Mouse (Mus musculus): ENCODE measurements around the gene Zdhhc8.
"Not testable (repeated sequence)": the region's sequence is repeated elsewhere in the genome, so short reads cannot be mapped to it uniquely, and the experiment has no call there.

The Zdhhc8 gene

DNA sequence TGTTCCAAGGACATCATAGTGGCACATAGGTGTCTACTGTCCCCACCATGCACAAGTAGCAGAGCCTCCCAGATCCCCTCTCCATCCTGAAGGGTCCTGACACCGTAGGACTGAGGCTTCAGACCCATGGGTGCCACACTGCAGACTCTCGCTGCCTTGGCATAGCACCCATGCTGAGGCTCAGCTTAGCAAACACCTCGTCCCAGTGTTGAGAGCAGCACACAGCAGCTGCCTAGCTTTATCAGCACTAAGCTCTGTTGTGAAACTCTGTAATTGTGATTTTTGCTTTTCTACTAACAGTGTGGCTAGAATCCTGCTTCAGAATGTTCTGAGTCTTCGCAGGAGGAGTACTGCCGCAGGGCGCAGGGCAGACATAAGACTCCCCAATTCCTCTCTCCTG, 37.1 kb downstream of the Zdhhc8 start:
- no peak for DNase-seq (ENCODE audit: low spot score in 2 of 2)

DNA sequence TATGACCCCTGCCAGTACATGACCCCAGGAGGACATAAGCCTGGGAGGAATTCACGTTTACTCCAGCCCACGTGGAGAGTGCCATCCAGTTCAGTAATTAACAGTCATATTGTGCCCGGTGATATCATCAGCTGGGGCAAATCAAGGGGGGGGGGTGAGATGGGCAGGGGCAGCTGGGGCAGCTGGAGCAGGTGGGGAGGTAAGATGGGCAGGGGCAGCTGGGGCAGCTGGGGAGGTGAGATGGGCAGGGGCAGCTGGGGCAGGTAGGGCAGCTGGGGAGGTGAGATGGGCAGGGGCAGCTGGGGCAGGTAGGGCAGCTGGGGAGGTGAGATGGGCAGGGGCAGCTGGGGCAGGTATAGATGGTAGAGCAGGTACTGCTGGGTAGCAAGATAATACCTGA, 39.4 kb downstream of the Zdhhc8 start:
- DNase-seq (ENCODE audit: low spot score in 2 of 2): not testable (repeated sequence)

DNA sequence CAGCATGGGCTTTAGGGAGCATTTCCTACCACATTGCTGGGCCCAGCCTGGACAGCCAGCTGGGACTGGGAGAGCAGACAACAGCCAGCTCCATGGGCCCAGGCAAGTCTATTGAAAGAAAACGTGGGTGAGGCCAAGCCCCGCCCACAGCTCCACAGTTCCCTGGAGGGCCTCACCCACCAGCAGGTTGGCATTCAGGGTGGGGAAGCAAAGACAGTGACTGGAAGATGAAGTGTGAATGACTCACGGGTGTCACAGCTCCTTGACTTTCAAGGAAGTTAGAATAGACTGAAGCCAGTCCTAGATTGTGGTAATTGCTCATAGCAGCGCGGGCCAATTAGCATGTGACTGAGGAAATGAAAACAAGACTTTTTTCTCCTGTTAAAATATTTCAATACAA, 39.9 kb downstream of the Zdhhc8 start:
- DNase-seq (ENCODE audit: low spot score in 2 of 2): no peak

DNA sequence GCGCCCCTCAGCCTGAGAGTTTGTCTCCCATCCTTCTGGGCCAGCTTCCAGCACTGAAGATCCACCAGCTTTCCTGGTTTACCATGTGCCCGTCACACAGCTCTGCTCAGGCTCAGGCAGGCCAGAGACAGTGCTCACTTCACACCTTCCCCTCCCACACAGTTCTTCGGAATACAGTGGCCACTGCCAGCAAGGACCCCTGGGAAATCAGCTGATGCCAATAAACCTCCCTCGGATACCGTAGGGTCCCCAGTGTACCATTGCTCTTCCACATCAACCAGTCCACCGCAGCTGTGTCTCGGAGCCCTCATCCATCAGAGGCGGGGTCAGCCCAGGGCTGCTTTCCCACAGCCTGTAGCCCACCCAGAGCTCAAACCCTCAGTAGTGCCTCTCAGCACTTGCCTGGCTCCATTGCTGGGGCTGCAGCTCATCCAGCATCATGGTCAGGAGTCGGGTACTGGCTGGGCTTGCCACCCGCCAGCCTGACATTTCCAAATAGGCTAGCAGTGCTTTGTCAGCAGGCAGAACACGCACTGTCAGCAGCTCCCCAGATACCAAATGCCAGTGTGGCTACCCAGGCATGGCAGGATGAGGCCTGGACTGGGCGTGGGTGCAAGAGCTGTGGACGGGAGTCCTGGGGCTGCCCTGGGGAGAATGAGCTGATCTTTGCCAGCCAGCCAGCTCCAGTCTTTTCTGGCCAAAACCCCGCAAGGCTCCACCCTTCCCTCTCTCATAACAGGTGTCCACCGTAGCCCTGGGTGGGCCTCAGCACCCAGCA, 40.5 kb downstream of the Zdhhc8 start:
- DNase-seq (ENCODE audit: low spot score in 2 of 2): no peak

DNA sequence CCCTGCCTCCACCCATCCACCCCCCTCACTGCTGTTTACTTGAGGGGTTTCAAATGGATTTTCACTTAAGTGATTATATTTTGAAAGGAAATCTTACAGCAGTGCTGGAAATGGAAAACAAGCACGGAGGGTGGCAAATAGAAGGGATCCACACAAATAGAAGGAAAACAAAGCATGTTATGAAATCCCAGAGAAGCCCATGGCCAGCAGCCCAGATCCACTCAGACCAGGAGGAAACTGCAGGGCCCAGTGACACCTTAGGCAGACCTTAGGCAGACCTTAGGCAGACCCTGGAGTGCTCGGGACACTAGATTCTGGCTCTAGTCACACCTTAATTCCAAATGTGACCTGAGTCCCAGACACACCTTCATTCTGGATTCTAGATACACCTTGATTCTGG, 43.9 kb downstream of the Zdhhc8 start:
- no peak for DNase-seq (ENCODE audit: low spot score in 2 of 2)

DNA sequence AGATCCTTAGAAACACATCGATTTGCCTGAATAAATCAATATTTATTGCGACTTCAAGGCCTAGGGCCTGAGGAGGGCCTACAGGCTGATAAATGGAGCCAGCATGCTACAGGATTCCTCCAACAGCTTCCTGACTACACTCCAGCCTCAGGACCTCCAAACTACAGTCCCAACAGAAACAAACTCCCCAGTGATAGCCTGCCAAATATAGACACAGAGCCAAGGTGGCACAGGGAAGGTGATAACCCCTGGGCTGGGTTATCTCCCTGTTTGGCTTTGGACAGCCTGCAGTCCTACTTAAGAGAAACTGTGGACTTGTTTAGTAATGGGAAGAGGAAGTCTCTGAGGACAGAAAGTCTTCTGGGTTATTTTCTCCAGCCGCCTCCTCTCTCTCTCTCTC, 47.7 kb downstream of the Zdhhc8 start:
- DNase-seq (ENCODE audit: low spot score in 2 of 2): peak in 1 of 2 experiments; percentile 14

GRCm38 (mm10) chr16:18186798-18187197, 48.1 kb downstream of the Zdhhc8 start:
- DNase-seq (ENCODE audit: low spot score in 2 of 2): no peak

DNA sequence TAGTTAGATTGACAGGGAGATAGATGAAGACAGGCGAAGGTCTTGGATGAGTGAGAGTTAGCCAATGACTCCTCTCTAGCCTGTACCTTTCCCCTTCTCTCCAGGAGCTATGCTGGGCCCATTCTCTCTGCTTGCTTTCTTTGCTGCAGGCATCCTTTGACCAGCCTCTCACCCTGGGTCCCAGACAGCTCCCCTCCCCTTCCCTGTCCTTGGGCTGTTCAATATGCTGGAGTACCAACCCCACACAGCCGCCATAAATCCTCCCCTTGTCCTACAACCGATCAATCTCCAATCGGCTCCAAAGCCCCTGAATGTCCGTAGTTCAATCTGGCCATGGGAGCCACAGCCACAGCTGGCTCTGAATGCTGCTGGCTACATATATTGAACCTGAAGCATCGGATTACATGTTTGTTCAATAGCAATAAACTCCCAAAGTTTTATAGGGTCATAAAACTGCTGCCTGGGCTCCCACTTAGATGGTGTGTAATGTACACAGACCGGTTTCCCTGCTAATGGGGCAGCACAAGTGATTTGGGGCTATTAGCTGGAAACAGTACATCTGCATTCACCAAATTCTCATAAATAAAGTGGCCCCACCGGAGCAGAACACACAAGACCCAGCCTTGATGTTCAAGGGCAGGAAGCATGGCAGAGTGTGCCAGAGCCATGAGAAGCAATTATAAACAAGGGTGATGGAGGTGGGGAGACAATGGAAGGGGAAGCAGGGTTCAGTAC, 49.1 kb downstream of the Zdhhc8 start:
- no peak for DNase-seq (ENCODE audit: low spot score in 2 of 2)

GRCm38 (mm10) chr16:18182766-18183165, 52.2 kb downstream of the Zdhhc8 start:
- no peak for DNase-seq (ENCODE audit: low spot score in 2 of 2)

GRCm38 (mm10) chr16:18181398-18181797, 53.5 kb downstream of the Zdhhc8 start:
- no peak for DNase-seq (ENCODE audit: low spot score in 2 of 2)

- DNase-seq (ENCODE audit: low spot score in 2 of 2): no peak
Measured at GRCm38 (mm10) chr16:18179591-18179990, 55.3 kb downstream of the Zdhhc8 start.

DNA sequence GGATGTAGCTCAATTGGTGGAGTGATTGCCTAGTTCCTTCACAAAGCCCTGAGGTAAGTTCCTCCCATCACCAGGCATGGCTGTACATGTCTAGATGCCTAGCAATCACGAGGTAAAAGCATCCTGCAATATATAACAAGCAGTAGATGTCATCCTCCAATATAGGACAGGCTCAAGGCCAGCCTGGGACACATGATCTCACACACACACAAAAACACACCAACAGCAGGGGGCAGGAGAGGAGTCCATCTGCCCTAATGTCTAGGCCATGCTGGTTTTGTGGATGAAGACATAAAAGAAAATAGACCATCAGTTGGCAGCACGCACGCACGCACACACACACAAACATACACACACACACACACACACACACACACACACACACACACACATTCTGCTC, 58.2 kb downstream of the Zdhhc8 start:
- no peak for DNase-seq (ENCODE audit: low spot score in 2 of 2)

DNA sequence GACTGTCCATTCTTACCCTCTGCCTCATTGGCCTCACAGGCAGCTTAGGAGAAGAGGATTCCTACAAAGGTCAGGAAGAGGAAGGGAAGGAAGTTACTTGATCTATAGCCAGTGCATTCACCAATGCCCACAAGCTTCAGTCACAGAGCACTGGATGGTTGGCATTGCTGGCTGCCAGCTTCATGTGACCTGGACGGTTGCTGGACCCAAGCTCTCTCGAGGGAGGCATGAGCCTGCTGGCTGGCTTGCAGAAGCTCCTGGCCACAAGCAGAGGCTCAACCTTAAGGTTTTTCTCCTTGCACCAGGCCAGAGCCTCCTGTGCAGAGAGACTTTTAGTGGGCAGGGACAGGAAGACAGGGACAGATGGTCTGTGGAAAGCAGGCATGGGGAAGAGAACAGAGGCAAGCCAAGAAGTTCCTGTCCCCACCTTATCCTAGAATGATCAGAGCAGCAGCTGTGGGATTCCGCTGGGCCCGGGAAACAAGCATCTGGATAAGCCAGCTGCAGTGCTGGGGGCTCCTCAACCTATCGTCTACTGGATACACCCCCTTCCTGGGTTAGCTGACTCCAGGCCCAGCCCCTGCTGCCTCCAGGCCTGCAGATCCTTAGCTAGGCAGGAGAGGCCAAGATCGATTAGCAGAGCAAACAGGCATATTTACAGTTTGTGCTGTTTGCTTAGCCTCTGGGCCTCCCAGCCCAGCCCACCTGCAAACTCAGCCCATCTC, 59.0 kb downstream of the Zdhhc8 start:
- no peak for DNase-seq (ENCODE audit: low spot score in 2 of 2)

DNA sequence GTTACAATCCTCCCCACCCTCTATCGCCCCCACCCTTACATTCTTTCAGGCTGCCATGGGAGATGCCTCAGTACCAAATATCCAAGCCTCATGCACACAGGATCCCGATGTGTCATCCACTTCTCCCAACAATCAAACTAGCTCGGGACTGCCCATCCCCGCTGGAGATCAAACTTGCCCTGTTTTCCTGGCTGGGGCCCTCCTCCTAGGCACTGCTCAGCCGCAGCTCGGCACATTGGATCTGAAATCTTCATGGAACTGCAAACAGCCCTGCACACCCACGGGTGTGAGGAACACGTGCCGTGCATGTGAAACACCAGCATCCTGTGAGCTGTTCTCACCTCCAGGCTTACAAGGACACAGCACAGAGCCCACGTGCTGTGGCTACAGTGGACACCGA, 61.1 kb downstream of the Zdhhc8 start:
- DNase-seq (ENCODE audit: low spot score in 2 of 2): no peak

- no peak for DNase-seq (ENCODE audit: low spot score in 2 of 2)
Measured at GRCm38 (mm10) chr16:18173231-18173630, 61.7 kb downstream of the Zdhhc8 start.

GRCm38 (mm10) chr16:18172266-18172855, 62.6 kb downstream of the Zdhhc8 start:
- peak in 1 of 2 experiments; percentile 57 for DNase-seq (ENCODE audit: low spot score in 2 of 2)

Data from heart, adult 9 months (tissue).